Mouse (Mus musculus): ENCODE measurements around the gene Noct. TPM values are rescaled to one million over a fixed set of nuclear protein-coding genes. Genes with fewer than 3 reads are reported as not detected.
"Not testable (repeated sequence)": the region's sequence is repeated elsewhere in the genome, so short reads cannot be mapped to it uniquely, and the experiment has no call there.

Gene Noct
- total and polyA plus RNA-seq, 3 experiments: 19.5 to 45.0 (median 37.4) TPM

DNA sequence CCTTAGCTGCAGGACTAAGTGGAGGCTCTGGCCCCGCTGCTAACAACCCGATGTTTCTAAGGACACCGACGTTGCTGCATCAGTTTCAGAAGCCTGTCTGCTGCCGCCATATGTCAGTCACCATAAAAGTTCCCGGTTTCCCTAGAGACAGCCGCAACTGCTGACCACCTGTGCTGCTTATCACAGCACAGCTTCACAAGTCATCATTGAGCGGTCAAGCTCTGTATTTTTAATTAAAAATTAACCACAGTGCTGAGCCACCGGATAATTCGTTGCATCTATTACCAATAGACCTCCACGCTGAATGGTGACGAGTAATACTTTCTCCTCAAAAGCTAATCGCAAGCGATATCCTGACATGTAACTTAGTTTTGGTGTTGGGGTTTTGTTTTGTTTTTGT, 19.4 kb upstream of the Noct start:
- no peak for DNase-seq

DNA sequence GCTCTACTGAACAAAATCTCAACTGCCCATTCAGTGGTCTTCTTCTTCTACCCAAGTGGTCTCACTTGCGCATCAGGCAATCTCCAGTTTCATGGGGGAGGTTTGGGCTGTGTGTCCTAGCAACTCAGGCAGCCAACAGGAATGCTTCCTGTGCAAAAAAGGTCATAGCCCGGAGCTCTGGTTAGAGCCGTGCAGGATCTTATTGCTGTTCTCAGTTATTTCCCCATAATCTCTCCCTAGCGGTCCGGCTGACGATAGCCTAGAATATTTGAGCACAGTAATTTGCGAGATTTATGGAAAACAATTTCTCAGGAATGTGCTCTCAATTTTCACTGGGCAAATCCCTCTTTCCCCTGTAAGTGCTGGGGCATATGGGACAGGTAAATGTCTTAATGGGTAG, 17.7 kb upstream of the Noct start:
- DNase-seq: no peak

DNA sequence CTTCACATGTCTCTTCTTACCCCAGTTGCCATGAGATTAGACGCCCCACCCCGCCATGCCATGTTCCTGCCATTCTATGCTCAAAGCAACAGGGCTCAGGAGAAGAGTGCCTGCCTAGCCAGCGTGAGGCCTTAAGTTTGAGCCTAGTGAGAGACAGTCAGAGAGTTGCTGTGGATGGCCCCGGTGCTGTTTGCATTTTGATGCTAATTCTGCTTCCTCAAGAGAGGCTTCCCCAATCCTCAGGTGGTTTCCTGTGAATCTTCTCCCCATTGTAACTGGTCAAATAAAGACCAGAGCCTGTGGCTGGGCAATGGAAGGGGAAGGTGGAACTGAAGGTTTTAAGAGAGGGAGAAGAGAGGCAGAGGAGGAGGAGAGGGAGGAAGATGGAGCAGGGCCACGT, 15.6 kb upstream of the Noct start:
- no peak for DNase-seq

DNA sequence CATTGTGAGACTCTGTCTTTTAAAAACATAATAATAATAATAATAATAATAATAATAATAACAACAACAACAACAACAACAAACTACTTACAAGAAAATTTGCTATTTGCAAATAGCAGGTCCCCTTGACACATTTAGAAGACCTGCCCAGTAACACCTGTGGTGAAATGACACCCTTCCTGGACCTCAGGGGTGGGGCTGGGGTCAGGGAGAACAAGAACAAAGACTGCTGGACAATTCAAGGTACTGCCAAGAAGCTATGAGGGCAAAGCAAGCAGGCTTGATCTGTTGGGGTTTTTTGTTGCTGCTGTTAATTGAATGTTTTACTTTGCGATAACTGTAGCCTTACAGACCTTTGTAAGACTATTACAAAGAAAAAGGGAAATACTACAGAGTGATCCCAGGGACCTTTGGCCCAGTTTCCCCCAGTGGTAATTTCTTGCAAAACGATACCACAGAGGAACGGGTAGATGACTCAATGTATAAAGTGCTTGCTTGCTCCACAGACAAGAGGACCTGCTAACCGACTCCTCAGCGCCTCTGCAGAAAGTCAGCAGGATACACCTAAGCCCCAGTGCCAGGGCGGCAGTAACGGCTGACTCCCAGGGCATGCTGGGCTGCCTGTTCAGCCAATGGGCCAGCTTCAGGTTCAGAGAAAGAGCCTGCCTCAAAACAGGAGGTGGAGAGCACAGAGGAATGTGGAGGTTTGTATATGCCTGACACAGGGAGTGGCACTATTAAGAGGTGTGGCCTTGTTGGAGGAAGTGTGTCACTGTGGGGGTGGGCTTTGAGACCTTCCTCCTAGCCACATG, 14.5 kb upstream of the Noct start:
- no peak for DNase-seq

DNA sequence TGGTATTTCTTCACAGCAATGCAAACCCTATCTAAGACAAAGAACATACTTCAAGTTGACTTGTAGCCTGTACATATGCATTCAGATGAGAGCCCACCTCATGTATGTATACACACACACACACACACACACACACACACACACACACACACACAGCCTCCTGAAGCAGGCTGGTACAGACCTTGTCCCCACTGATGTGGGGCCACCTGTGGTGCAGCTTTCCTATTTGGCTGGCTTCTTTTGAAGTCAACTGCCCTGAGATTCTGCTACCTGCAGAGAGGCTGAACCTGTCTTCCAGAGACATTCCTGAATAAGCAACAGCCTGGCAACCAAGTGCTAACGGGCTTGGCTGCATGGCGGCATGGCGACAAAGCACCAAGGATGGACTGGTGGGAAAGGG, 13.8 kb upstream of the Noct start:
- no peak for DNase-seq

DNA sequence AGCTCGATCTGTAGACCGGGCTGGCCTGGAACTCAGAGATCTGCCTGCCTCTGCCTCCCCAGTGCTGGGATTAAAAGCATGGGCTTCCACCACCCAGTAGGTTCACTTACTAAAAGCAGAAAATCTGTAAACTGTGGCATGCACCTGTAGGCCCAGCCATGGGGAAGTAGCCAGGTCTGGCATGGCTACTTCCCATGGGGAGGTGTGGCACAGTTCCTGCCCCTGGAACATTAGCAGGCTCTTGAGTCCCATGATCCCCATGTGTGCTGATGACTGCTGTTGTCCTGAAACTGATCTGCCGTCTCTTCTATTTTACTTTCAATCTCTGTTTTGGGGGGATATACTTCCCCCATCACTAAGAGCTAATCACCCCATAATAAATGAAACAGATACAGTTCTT, 11.1 kb upstream of the Noct start:
- no peak for DNase-seq

DNA sequence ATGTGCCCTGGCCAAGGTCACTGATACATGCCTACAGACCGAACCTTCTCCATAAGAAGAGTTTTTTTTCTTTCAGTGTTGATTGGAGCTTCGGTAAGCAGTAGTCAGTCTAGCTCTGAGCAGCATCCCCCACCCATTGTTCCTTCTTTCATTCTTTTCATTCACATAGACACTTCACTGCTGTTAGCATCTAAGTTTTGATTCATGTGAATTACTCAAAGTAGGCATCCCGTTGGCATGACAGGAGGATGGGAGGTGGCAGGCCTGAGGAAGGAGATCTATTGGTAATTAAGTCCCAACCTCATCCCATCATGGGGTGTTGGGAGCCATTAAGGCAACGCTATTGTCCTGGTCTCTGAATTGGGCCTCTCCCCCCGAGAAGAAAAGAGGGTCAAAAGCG, 8.6 kb upstream of the Noct start:
- DNase-seq: no peak

DNA sequence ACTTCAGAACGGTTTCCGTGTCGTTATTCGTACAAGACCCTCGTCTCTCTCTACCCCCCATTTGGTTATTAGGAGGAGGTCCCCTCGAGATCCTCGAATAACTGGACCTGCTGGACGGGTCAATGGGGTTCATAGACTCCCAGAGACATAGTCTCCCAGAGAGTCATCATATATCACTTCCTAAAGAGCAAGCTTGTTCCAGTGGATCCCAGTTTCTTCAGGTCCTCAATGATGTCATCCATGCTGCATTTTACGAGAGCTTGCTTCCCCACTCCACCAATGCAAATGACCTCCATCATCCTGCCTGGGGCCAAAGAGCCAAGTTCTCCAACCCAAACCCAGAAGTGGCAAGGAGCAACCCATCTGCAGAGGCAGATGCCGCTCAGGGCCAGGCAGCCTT, 7.9 kb upstream of the Noct start:
- not testable (repeated sequence) for DNase-seq

DNA sequence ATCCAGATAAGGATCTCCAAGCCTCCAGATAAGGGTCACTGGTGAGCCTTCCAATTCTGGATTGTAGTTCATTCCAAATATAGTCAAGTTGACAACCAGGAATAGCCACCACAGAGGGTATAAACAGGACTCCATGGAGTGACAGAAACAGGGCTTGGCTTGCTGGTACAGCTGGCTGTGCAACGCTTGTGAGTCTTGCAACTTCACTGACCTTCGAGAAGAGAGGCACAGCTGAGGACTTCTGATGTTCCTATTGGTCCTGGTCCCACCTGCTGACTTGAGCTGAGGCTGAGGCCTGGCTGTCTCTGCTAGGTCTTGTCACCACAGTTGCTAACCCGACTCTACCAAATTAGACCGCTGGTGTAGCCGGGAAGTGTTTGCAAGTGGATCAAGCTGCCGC, 5.9 kb upstream of the Noct start:
- not testable (repeated sequence) for DNase-seq

DNA sequence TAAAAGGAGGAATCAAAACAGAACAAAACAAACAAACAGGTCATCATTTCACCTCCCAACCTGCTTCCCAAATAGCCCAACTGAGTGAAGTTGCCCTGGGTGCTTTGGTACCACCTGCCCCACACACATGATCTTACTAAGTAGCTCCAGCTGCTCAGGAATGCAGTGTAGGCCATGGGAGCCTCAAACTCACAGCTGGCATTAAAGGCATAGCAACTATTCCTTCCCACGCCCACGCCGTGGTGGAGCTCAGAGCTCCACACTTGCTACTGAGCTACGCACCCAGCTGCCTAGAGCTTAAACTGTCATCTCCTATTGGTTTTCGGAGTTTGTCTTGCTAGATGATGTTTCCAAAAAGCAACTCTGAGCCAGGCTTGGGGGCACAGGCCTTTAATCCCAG, 5.0 kb upstream of the Noct start:
- no peak for DNase-seq

DNA sequence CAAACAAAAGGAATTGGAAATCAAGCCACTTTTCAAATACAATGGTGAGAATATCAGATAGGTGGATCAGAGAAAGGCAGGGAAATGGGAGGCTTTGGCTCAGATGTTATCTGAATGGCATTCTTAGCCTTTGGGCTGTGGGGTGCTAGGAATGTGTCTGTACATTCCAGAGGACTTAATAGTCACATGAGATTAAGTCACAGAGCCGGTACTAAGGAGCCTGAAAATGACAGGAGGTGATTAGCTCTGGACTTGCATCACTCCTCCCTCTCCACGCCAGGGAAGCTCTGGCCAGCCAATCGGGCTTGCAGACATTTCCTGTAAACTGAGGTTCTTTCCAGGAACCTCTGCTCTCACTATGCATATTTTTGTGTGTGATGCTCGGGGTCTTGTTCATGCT, 3.4 kb upstream of the Noct start:
- DNase-seq: no peak

DNA sequence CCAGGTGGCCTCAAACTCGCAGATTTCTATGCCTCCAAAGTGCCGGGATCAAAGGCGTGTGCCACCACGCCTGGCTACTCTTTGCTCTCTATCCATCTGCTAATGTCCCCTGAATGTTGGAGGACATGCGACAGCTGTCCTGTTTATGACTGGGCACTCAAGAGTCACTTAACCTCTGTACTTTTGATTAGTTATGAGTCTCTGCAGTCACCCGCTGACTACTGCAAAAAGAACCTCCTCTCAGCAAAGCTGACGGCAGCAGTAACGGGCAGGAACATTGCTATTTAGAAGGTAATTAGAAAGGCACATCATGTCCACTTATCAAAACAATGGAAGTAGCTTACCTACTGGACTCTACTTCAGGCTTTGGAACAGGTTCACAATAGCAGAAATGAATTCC, 2.4 kb upstream of the Noct start:
- no peak for DNase-seq

DNA sequence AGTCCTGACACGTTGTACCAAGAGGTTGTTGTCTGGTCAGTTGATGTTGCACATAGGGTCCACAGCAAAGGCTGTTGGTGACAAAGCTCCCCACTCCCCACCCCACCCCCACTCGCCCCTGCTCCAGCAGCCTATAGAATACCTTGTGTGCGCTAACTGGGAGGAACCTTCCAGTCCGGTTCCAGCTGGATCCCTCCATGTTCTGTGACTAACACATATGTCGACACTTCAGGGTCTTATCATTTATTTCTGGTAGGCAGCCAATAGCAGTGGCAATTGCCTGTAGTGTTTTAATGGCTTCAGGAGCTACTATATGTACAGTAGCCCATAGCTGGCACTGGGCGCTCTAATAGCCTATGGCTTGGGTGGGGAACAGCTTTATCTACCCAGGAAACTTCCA, 1.9 kb upstream of the Noct start:
- no peak for DNase-seq

DNA sequence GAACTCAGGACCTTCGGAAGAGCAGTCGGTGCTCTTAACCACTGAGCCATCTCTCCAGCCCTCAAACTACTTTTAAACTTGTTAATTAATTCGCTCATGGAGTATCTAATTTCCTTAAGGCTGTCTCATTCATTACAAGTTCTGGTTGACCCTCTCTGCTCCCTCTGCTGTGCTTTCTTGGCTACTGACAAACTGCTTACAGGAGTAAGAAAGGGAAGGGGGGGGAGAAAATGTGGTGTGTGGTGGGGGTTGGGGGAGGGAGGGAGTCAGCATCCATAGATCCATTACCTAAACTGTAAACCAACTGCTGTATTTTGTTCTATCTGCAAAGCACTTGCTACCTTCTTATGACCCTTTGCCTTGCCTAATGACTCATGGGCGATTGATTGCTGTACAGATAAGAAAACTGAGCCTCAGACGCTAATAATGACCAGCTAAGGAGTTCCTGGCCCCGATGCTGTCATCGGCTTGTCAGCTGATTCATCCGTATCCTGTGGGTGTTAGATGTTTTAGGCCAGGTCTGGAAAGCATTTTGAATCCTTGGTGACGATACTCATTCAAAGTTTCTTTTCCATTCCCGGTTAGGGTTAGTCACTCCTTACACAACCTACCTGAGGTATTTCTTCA, 1.3 kb upstream of the Noct start:
- peak; percentile 60 for DNase-seq

DNA sequence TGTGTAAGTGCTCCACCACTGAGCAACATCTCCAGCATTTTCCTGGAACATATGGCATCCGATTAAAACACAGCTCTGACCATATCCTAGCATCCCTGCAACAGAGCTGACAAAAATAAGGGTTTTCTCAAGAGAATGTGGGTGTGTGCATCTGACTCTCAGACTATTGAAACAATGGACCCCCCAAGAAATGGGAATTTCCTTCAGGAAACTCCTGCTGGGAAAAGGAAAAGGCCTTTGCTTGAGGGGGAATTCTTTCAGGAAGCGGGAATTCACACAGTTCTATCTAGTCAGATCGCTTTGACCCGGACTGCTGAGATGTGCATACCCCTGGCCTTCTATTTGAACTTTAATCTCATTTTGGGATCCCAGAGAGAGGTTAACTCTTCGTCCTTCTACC, 691 bp upstream of the Noct start:
- DNase-seq: no peak

DNA sequence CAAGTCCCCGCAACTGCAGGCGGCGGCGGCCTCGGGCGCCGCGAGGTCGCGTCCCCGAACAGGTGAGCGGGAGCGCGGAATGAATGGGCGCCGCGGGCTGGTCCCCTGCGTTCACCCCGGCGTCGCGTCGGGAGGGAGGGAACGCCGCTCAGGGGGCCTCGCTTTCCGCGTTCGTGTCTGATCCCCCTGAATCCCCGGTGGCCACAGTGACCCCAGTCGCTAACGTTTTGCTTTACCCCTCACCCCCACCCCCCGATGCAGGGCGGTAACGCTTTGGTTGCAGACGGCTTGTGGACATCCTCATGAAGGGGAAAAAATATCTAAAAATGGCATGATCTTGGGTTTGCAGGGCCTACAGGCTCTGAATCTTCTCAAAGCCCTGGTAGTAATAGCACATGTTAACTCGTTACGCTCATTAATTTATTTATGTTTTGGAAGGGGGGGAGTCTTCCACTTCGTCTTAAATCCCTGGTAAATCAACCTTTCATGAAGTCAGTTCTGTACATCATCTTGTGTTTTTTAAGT, 1.0 kb downstream of the Noct start:
- DNase-seq: no peak

DNA sequence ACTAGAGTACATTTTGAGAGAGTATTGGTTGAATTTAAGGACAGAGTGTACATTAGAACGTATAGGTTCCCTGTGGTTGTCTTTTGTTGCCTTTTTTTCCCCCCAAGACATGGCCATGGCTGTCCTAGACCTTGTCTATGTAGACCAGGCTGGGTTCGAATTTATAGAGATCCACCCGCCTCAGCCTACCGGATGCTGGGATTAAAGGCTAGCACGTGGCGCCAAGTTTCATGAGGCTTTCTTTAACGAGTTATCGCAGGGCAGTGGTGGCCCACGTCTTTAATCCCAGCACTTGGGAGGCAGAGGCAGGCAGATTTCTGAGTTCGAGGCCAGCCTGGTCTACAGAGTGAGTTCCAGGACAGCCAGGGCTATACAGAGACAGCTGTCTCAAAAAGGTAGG, 1.7 kb downstream of the Noct start:
- DNase-seq: no peak

DNA sequence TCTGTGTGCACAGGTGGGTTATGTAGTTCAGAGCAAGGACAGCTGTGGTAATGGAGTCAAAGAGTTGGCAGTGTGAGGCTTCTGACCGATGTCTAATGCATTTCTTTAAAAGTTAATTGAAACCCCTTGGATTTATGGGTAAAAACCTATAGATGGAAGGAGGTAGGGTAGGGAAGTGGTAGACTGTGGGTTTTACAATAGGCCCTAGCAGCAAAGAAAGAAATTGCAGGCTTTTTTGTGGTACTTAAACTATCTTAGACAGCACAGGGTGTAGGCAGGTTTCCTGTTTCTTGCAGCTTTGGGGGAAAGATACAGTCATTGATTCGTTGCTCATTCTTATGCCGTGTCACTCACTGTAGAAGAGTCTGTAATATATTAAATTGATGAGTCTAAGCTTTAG, 2.4 kb downstream of the Noct start:
- DNase-seq: no peak

DNA sequence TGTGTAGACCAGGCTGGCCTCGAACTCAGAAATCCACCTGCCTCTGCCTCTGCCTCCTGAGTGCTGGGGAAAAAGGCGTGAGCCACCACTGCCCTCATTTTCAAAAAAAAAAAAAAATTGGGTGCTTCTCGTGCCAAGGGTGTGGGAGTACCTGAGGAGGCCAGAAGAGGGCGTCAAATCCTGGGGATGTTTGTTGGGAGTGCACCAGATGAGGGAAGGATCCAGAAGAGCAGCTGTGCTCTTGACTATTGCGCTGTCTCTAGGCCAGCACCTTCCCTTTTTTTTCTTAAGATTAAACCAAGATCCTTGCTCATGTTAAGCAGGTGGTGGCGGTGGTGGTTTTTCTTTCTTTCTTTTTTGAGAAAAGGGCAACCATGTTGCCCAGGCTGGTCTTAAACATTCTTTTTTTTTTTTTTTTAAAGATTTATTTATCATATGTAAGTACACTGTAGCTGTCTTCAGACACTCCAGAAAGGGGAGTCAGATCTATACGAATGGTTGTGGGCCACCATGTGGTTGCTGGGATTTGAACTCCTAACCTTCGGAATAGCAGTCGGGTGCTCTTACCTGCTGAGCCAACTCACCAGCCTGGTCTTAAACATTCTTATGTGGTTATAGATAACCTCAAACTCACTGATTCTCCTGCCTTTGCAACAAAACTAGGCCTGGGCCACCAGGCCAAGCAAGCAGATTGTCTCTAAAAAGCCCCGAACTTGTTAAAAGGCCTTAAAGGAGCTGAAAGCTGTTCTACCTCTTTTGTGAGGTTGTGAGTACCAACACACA, 4.0 kb downstream of the Noct start:
- peak; percentile 60 for DNase-seq

DNA sequence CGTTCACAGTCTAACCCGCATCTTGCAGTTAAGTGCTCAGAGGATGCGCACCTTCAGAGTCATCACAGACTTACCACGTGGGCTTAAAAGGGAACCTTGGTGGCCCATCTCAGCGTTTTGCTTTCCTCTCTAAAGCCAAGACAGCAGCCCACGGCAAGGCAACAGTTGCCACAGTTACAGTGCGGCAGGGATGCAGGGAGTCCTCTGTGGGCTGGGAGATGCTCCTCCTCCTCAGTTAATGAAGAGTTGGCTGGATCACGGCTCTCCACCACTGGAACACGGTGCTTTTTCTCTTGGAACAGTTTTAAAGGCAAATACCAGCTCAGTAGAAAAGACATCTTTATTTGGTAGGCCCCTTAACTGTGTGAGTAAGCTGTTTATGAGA, 4.6 kb downstream of the Noct start:
- DNase-seq: no peak

DNA sequence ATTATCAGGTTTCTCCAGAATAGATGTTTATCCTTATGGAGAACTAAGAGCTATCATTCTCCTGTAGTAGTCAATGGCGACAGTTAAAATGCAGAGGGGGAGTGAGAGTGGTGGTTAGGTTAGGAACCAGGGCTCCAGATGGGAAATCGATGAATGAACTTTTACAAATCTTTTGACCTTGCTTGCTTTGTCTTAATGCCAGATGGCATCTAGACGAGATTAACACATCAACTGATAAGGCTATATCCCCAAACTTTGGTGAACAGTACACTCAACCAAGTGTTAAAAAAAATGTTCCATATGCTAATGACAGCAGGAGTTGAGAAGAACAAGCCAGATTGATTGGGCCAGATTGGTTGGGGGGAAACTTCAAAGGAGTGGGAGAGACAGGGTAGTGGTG, 5.0 kb downstream of the Noct start:
- DNase-seq: no peak

DNA sequence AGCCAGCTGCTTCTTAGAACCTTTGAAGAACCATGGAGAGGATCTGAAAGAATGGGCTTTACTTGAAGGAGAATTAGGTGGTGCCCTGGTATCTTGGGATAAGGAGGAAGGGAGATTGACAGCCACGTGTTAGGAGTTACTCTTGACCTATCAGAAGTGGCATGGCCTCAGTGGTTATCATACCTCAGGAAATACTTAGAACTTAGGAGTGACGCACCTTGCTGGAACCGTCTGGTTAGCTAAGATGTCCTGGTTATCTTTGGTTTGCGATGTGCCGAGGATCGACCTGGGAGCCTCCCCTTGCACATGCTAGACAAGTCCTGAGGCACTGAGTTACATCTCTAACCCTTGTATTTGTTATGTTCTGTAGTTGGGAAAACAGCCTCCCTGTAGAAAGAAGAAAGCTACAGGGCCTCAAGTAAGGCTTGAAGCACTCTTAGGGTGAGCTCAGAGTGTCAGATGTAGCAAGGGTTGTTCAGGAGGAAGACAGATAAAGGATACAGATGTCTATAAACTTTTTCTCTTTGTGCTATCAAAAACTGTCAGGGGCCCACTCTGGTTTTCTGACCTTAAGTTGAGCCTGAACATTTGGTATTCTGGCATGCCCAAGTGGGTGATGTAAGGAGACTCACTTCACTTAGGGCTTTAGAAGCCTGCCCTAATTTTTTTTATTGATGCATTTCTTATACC, 6.0 kb downstream of the Noct start:
- no peak for DNase-seq

DNA sequence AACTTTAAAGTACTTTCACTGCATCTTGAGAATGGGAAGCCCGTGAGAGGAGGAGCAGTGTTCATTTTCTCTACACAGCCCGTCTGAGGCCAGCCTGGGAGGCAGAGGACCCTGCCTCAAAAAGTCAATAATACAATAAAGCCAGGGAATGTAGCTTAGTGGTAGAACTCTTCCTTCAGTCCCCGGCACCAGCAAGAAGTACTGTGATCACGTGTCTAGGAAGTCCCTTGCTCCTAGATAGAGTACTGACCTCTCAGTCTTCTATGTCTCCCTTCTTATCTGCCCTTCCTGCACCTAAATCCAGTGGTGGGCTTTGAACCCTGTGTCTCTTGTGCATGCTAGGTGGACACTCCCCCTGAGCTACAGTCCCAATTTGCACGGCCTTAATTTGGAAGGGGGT, 6.6 kb downstream of the Noct start:
- no peak for DNase-seq
